Mouse (Mus musculus): ENCODE data around the gene Tiparp.

- no peak for TF ChIP-seq CTCF (IDR thresholded peaks at IDR 0.05; ENCODE audit: borderline replicate concordance, insufficient read depth, low read depth, low read length)
- no peak for TF ChIP-seq POLR2A (IDR thresholded peaks at IDR 0.05; ENCODE audit: borderline replicate concordance, insufficient read depth, low read length)
These were observed 10.3 kb upstream of the Tiparp start for GRCm38 (mm10) chr3:65517747-65518527.
